Mouse (Mus musculus) thymus, postnatal 25 days (tissue): Measurements from ENCODE around the gene Pla1a.
"Not testable (repeated sequence)": the region's sequence is repeated elsewhere in the genome, so short reads cannot be mapped to it uniquely, and the experiment has no call there.

Experiments used
- DNase-seq: peaks from one replicate; pipeline ENCODE4 v3.0.0; 2022

Pla1a gene

GRCm38 (mm10) chr16:38432498-38433425 is at the start of gene Pla1a:
Gene Pla1a (minus strand): TSS chr16:38433145.
- no peak for DNase-seq

GRCm38 (mm10) chr16:38481327-38481726 is 48.4 kb upstream of the Pla1a start:
- no peak for DNase-seq

GRCm38 (mm10) chr16:38478296-38478695 is 45.4 kb upstream of the Pla1a start:
- DNase-seq = no peak

GRCm38 (mm10) chr16:38477241-38477608 is 44.3 kb upstream of the Pla1a start:
- not testable (repeated sequence) for DNase-seq

GRCm38 (mm10) chr16:38476312-38477240 is 43.6 kb upstream of the Pla1a start:
- DNase-seq = peak; percentile 67

GRCm38 (mm10) chr16:38475681-38476311 is 42.9 kb upstream of the Pla1a start:
- DNase-seq = no peak

GRCm38 (mm10) chr16:38474677-38475286 is 41.8 kb upstream of the Pla1a start:
- no peak for DNase-seq

- DNase-seq = no peak
Observed at GRCm38 (mm10) chr16:38473661-38474060, 40.7 kb upstream of the Pla1a start.

GRCm38 (mm10) chr16:38472507-38472873 is 39.5 kb upstream of the Pla1a start:
- DNase-seq = no peak

GRCm38 (mm10) chr16:38471697-38472506 is 39.0 kb upstream of the Pla1a start:
- DNase-seq = no peak

- DNase-seq = no peak
Observed at GRCm38 (mm10) chr16:38469437-38469836, 36.5 kb upstream of the Pla1a start.

GRCm38 (mm10) chr16:38468706-38469018 is 35.7 kb upstream of the Pla1a start:
- no peak for DNase-seq

- no peak for DNase-seq
Observed at GRCm38 (mm10) chr16:38467917-38468705, 35.2 kb upstream of the Pla1a start.

GRCm38 (mm10) chr16:38467091-38467916 is 34.4 kb upstream of the Pla1a start:
- DNase-seq = no peak

GRCm38 (mm10) chr16:38466089-38466488 is 33.1 kb upstream of the Pla1a start:
- no peak for DNase-seq

GRCm38 (mm10) chr16:38463305-38463704 is 30.4 kb upstream of the Pla1a start:
- DNase-seq = no peak

GRCm38 (mm10) chr16:38462161-38462560 is 29.2 kb upstream of the Pla1a start:
- DNase-seq = no peak

- no peak for DNase-seq
Observed at GRCm38 (mm10) chr16:38461749-38462148, 28.8 kb upstream of the Pla1a start.

- DNase-seq = no peak
Observed at GRCm38 (mm10) chr16:38459990-38460389, 27.0 kb upstream of the Pla1a start.

GRCm38 (mm10) chr16:38458600-38459280 is 25.8 kb upstream of the Pla1a start:
- DNase-seq = no peak
